Mouse (Mus musculus) spleen, adult 2 months (tissue): ENCODE data around the gene Tnrc6a.

Experiments used
- CTCF ChIP-seq: fragments of 200-500 bp; IDR thresholded peaks from 2 replicates; pipeline ENCODE4 v1.5.1; 2011; ENCODE audit warnings: mild to moderate bottlenecking, inconsistent platforms; ENCODE audit not compliant: insufficient read depth, insufficient read length, insufficient replicate concordance; ENCODE audit errors: extremely low read depth
- POLR2A ChIP-seq: fragments of 200-500 bp; IDR thresholded peaks from 2 replicates; pipeline ENCODE4 v1.6.1; 2011; ENCODE audit warnings: low read depth, low read length, inconsistent platforms

GRCm38 (mm10) chr7:123217448-123218354 is 94.0 kb downstream of the Tnrc6a start:
- TF ChIP-seq CTCF, result no peak
- TF ChIP-seq POLR2A, result no peak
